Mouse (Mus musculus) left cerebral cortex, adult 2 months (tissue): Measurements from ENCODE around the gene Sla2. TPM values are rescaled to one million over a fixed set of nuclear protein-coding genes. Genes with fewer than 3 reads are reported as not detected.

Experiments
- DNase-seq, 2 experiments: peaks; one replicate each; pipeline ENCODE4 v3.0.0; 2021 to 2022; ENCODE audit warnings: low spot score in 2 of 2, mixed read lengths in 1 of 2; ENCODE audit errors: extremely low spot score in 1 of 2
- H3K27ac ChIP-seq: fragments of 200-600 bp; 2 replicates; pipeline ENCODE4 v1.8.1; 2022
- H3K4me3 ChIP-seq: fragments of 200-600 bp; 2 replicates; pipeline ENCODE4 v1.8.1; 2022
- CTCF ChIP-seq: fragments of 200-600 bp; IDR thresholded peaks from 2 replicates; pipeline ENCODE4 v1.8.1; 2022; ENCODE audit warnings: antibody characterized with exemption, mild to moderate bottlenecking, moderate library complexity
- intact Hi-C: fragments of 180-260 bp; cut with DNase I; formaldehyde crosslinking; loops from one replicate; pipeline ENCODE4 v1.15.1; 2025
- total RNA-seq, 2 experiments: library from RNA; stranded (reverse); gene quantifications; 2 replicates each; pipeline ENCODE4 v1.2.3; 2021

The Sla2 gene
- total RNA-seq, 2 experiments from 2014 or later, result 0.41 to 0.51 TPM

DNA sequence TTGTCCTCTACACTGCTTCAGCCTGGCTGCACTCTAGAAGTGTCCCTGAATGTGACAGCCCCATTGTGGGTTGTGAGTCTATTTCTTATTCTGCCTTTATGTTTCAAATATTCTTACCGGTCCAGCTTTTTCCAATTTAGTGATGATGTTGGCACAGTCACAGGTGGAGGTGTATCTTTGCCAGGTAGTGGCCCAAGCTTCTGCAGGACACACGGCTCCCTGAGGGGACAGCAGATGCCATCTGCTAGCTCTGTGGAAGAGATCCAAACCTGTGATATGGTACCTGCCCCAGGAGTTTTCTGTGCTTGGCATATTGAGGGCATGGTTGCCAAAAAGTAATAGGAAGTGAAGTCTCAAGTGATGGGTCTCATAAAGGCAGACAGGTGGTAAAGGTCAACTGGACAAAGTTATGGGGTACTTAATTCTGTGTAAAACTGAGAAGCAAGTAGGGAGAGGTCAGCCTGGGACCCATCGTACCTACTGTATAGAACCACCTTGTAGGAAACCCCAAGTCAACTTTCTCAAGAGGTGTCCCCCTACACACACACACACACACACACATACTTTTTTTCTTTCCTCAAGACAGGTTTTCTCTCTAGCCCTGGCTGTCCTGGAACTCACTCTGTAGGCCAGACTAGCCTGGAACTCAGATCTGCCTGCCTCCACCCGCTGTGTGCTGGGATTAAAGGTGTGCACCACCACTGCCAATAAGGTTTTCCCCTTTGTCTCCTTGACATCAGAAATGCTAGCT lies 12.1 kb downstream of the Sla2 start:
- H3K4me3 ChIP-seq, result no peak overlapping the region
- TF ChIP-seq CTCF, result no peak
- H3K27ac ChIP-seq, result no peak overlapping the region
- intact Hi-C loops, result no loop called here
- DNase-seq, result no peak

DNA sequence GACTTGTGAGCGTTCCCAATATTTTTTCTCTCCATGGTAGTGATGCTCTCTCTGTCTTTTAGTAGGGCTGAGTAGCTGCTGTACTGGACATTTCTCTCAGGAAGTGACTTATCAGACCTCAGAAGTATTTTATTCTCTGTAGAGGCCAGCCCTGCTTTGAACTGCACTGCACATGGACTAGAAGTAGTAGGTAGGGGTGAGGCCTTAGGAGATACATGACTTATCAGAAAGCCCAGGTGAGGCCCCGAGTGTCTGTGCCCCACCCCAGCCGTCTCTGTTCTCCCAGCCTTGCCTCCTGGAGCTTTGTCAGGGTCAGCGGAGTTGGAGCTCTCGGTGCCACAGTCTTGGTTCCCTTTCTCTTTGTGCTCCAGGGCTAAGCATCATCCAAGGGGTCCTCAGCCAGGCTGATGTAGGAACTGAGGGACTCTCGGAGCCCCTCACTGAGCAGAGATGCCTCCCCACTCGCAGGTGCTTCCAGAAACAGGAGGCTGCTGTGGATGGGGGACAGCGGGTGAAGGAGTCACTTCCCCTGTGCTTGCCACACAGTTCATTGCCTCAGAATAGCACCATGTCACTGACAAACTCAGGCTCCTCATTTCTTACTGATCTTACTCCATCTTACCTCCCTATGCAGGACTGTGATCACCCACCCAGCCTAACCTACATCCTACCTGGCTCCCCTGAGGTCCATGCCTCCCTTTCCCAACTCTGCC lies 12.8 kb downstream of the Sla2 start:
- no peak overlapping the region for H3K27ac ChIP-seq
- intact Hi-C loops, result no loop called here
- H3K4me3 ChIP-seq, result no peak overlapping the region
- DNase-seq, result no peak
- no peak for TF ChIP-seq CTCF

DNA sequence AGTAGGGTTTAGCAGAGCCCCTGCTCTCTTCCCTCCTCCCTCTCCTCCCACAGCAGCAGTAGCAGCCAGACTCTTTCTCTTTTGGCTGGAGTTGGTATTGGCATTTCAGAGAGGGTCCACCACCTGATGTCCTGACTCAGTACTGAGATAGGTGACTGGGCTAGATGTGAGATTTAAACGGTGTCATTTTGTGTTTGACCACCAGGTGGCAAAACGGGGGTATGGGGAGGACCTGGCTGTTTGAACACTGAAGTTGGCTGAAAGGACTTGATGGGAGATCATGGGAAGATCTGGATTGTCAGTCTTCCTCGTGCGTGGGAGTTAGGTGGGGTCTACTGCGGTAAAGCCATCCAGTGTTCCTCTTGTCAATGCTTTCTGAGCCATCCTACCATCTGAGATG lies 13.4 kb downstream of the Sla2 start:
- DNase-seq, result peak; percentile 35 to 56
- intact Hi-C loops, result loop anchor here (1.0 to 2.0 kb wide), 2 partner anchors 123 to 219 kb away; no protein-coding TSS in a partner anchor
- Histone ChIP-seq H3K27ac (no peak overlapping the region), H3K4me3 (no peak overlapping the region)
- TF ChIP-seq CTCF, result peak; percentile 73

DNA sequence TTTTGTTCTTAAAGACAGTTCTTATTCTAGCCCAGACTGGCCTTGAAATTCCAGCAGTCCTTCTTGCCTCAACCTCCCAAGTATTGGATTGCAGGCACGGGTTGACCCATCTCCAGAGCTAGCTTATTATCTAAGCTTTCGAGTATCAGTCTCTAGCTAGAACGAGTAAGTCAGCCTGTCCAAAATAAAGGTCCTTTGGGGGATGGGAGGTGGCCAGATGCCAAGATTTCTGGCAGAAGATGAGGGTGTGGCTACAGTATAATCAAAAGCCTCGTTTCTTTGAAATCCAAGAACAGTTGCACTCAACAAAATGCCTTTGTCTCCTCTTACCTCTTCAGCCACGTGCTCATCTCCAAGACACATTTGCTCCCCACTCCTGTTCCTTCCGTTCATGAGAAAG lies 16.5 kb downstream of the Sla2 start:
- intact Hi-C loops, result no loop called here

DNA sequence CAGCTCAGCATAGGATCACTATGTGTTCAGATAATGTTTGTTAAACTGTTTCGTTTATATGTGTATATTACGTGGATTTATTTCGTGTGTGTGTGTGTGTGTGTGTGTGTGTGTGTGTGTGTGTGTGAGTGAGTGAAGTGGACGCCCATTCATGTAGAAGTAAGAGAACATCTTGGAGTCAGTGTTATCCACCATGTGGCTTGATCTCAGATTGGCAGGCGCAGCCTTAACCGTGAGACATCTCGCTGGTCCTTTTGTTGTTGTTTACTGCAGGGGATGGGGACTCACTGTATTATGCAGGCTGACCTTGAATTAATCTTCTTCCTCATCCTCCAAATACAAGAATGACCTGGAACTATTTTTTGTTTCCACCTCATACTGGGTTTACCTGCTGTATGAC lies 17.4 kb downstream of the Sla2 start:
- intact Hi-C loops, result loop anchor here (10.0 kb wide), 1 partner anchor 325 kb away; the partner anchor contains the start of gene Aar2
- DNase-seq, result no peak
- Histone ChIP-seq H3K27ac (no peak overlapping the region), H3K4me3 (no peak overlapping the region)
- no peak for TF ChIP-seq CTCF

More for the DNA sequence above, 16.5 kb downstream of the Sla2 start:
- H3K4me3 ChIP-seq, result no peak overlapping the region
- H3K27ac ChIP-seq, result no peak overlapping the region
- no peak for DNase-seq
- no peak for TF ChIP-seq CTCF

DNA sequence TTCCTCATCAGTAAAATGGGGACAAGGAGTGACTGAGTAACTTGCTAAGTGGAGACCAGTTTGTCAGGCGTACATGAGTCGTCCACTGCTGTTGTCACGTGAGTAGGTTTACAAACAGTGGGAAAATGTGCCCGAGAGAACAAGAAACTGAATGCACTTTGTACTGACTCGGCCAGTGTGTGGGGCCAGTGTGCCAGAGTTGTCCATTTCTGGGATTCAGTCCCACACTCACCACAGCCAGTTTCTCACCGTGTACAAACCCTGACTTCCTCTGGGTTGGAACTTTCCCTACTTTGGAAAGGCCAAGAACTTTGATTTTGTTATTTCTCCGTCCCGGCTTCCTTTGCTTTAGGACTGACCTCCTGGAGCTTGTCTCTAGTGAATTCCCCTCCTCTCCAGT lies 18.0 kb downstream of the Sla2 start:
- Histone ChIP-seq H3K27ac (no peak overlapping the region; the same call in 1 of the 2 replicates), H3K4me3 (no peak overlapping the region)
- no peak for TF ChIP-seq CTCF
- intact Hi-C loops, result loop anchor here (10.0 kb wide), 1 partner anchor 324 kb away; the partner anchor contains the start of gene Aar2
- no peak for DNase-seq

DNA sequence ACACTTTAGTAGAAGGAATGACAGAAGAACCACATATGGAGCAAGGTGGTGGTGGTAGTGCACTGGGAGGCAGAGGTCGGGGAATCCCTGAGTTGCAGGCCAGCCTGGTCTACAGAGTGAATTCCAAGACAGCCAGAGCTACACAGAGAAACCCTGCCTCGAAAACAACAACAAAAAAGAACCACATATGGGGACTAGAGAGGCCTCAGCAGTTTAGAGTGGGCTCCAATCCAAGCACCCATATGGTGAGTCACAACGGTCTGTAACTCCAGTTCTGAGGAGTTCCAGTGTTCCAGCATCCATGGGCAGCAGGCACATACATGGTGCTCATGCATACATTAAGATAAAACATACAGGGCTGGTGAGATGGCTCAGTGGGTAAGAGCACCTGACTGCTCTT lies 22.5 kb downstream of the Sla2 start:
- H3K4me3 ChIP-seq, result no peak overlapping the region; the same call in 1 of the 2 replicates
- intact Hi-C loops, result loop anchor here (5.0 to 10.0 kb wide), 2 partner anchors 142 to 320 kb away; partner anchors contain the start of gene Aar2
- H3K27ac ChIP-seq, result no peak overlapping the region
- DNase-seq, result no peak
- no peak for TF ChIP-seq CTCF

DNA sequence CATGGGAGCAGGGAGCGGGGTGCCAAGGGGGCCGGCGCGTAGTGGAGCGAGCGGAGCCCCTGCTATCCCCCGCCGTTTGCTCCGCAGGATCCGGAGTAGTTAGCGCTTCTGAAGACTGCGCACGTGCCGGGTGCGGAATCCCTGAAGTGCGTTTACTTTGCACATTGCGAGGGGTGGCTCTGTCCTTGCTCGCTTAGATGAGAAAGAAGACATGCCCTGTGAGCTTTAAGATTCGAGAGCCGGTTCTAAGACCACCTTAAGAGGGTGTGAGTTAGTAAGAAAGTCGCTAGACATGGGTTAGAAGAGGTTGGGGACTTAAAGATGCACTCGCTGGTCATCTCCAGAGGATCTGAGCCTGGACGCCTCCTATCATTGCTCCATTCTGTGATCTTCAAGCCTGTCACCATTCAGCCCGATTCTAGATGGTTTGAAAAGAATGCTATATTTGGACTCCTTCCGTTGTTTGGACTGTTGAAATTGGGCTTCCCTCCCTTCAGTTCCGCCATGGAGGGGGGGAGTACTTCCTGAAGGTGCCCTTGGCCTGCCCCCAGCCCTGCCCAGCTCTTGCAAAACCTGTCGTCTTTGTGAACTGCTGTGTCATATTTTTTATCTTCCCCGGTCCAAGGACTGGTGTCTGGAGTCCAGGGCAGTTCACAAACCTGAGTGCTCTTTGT lies 23.4 kb downstream of the Sla2 start:
- TF ChIP-seq CTCF, result no peak
- intact Hi-C loops, result loop anchor here (5.0 to 10.0 kb wide), 2 partner anchors 141 to 319 kb away; partner anchors contain the start of gene Aar2
- H3K4me3 ChIP-seq, result peak overlapping the region; percentile 97
- DNase-seq, result no peak
- peak overlapping the region; percentile 81 for H3K27ac ChIP-seq

DNA sequence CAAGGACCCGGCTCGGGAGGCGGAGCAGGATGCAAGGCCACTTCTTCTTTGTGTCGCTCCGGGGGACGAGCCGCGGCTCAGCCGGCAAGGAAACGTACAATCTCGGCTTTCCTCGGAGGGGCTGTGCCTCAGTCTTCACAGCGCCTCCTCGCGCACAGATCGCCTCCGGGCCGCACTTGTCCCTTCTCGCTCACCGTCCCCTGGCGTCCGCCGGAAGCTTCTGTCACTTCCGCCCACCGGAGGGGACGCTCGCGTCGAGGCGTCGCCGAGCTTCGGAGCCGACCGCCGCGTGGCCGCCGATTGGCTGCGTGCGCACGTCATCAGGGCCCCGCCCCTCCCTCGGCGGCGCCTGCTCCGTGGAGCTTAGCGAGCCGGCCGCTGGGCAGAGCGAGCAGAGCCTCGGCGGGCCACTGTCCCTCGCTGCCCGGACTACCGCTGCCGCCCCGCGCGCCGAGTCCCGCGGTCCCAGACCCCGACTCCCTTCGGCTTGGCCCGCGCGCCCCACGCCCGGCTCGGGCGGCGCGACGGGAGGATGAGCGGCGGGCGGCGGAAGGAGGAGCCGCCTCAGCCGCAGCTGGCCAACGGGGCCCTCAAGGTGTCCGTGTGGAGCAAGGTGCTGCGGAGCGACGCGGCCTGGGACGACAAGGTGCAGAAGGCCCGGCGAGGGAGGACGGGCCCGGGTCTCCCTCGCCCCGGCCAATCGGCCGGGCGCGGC lies 24.1 kb downstream of the Sla2 start, which contains the start of gene Rab5if:
TSS of gene Rab5if (plus strand) at position 357 of the 715 bp plus-strand sequence.
- peak; percentile 64 for TF ChIP-seq CTCF
- Histone ChIP-seq H3K27ac (peak within 1 kb of the TSS; percentile 93), H3K4me3 (peak within 1 kb of the TSS; percentile 97)
- intact Hi-C loops, result loop anchor here (5.0 to 10.0 kb wide), 2 partner anchors 141 to 318 kb away; partner anchors contain the start of gene Aar2
- DNase-seq, result peak; percentile 99

DNA sequence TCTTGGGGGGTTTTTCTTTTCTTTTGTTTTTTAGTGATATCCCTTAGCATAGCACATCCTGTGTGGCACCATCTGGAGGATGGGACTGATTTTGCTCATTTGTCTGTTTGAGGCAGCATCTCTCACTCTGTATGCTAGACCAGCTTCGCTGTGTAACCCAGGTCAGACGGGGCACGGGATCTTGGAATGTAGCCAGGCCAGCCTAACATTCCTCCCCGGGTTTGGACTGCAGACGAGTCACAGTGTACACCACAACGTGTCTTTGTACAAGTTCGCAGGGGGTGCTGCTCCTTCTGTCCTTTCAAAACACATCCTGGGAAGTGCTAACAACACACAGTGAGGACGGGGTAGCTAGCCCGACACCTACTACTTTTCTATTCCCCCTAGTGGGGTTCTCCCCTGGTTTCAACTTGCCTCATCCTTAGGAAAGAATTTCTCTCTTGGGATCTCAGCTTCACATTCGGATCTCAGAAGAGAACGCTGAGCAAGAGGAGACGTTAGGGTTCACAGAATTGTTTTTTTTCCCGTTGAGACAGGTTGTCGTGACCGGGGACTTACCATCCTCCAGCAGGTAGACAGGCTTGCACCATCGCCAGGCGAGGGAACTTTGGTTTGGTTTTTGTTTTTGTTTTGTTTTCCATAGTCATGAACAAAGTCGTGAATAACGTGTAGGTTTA lies 24.8 kb downstream of the Sla2 start:
- no peak; the same call in 1 of the 2 replicates for TF ChIP-seq CTCF
- intact Hi-C loops, result loop anchor here (5.0 to 10.0 kb wide), 2 partner anchors 140 to 317 kb away; partner anchors contain the start of gene Aar2
- DNase-seq, result peak in 1 of 2 experiments; percentile 15
- peak overlapping the region; percentile 93 for H3K27ac ChIP-seq
- peak overlapping the region; percentile 97 for H3K4me3 ChIP-seq

DNA sequence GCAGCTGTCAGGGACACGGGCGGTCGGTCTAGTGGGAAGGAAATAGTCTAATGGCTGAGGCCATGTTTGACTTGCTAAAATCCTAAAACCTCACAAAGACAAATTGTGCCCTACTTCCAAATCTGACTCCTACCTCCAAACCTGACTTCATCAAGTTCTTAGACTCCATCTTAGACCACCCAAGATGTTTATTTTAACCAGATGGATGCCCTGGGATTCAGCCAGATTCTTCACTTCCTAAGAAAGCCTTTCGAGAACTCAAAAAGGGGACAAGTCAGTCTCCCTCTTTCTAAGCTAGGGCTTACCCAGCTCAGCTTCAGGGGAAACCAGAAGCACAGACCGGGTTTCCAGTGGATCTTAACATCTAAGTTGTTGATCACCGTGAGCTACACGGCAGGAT lies 28.3 kb downstream of the Sla2 start:
- H3K4me3 ChIP-seq, result no peak overlapping the region
- TF ChIP-seq CTCF, result no peak
- DNase-seq, result no peak
- intact Hi-C loops, result no loop called here
- H3K27ac ChIP-seq, result no peak overlapping the region
